In genomic region chrX:100664825-100665224, GRCm38 (mm10) we compare ENCODE assay signal across 31 mouse cellular contexts. TPM values are rescaled to one million over a fixed set of nuclear protein-coding genes. Genes with fewer than 3 reads are reported as not detected.
DNase-seq lines count a peak whose midpoint lies in the region; ATAC-seq and TF ChIP-seq lines count a peak whose summit lies in the region.
"Had no signal": no experiment of that assay in that cellular context is flagged by ENCODE, and none has a peak within 500 bp of the region (broad histone marks: within the 10 kb centered on the region; RNA-seq: fewer than 3 reads in every experiment).

No protein-coding gene starts in this region.

- TF ChIP-seq CTCF in liver, adult 2 months (IDR thresholded peaks at IDR 0.05; ENCODE audit: low read depth, low read length): no peak
- TF ChIP-seq CTCF in lung, postnatal 0 days (IDR thresholded peaks at IDR 0.05): no peak

- peaks cover 7% of the 10 kb centered on the region; the same call in 1 of the 2 replicates for H3K36me3 ChIP-seq in kidney, embryonic 14.5 days (ENCODE audit: control insufficient read depth, insufficient read depth, low read length)
- H3K36me3 ChIP-seq in liver, adult 2 months (ENCODE audit: control insufficient read depth, insufficient read depth, low read length): no peaks in the 10 kb centered on the region
- H3K36me3 ChIP-seq in liver, embryonic 12.5 days: peaks cover 50% of the 10 kb centered on the region
- H3K36me3 ChIP-seq in lung, postnatal 0 days (ENCODE audit: insufficient read depth, low read length): no peaks in the 10 kb centered on the region
- H3K36me3 ChIP-seq: embryonic facial prominence, embryonic 13.5 days; forebrain, embryonic 12.5 days had no signal

- H3K27me3 ChIP-seq in kidney, embryonic 14.5 days (ENCODE audit: control insufficient read depth, insufficient read depth, low read length): no peaks in the 10 kb centered on the region
- no peaks in the 10 kb centered on the region for H3K27me3 ChIP-seq in liver, adult 2 months (ENCODE audit: control insufficient read depth, insufficient read depth, low read length)
- no peaks in the 10 kb centered on the region for H3K27me3 ChIP-seq in liver, embryonic 12.5 days (replicated peaks)
- no peaks in the 10 kb centered on the region for H3K27me3 ChIP-seq in lung, postnatal 0 days (replicated peaks; ENCODE audit: insufficient read depth, low read length)
- H3K27me3 ChIP-seq: heart, embryonic 13.5 days had no signal

- H3K9ac ChIP-seq in kidney, embryonic 14.5 days (ENCODE audit: low read depth, low read length): no peak overlapping the region
- no peak overlapping the region for H3K9ac ChIP-seq in liver, adult 2 months (ENCODE audit: low read depth, low read length)
- no peak overlapping the region for H3K9ac ChIP-seq in liver, embryonic 12.5 days
- no peak overlapping the region for H3K9ac ChIP-seq in lung, postnatal 0 days (replicated peaks; ENCODE audit: low read depth)
- H3K9ac ChIP-seq: embryonic facial prominence, embryonic 13.5 days; forebrain, embryonic 12.5 days; heart, embryonic 13.5 days had no signal

- no peaks in the 10 kb centered on the region for H3K9me3 ChIP-seq in kidney, embryonic 14.5 days (ENCODE audit: control insufficient read depth, low read length)
- H3K9me3 ChIP-seq in liver, embryonic 12.5 days (replicated peaks): no peaks in the 10 kb centered on the region
- H3K9me3 ChIP-seq in lung, postnatal 0 days (ENCODE audit: low read length): no peaks in the 10 kb centered on the region
- H3K9me3 ChIP-seq: embryonic facial prominence, embryonic 10.5 days; embryonic facial prominence, embryonic 13.5 days; forebrain, embryonic 12.5 days; heart, embryonic 10.5 days; heart, embryonic 13.5 days had no signal

- no peak overlapping the region for H3K4me2 ChIP-seq in kidney, embryonic 14.5 days (replicated peaks; ENCODE audit: low read depth, low read length)
- H3K4me2 ChIP-seq in liver, embryonic 12.5 days: no peak overlapping the region
- H3K4me2 ChIP-seq in lung, postnatal 0 days (replicated peaks; ENCODE audit: low read depth, low read length): no peak overlapping the region
- H3K4me2 ChIP-seq: embryonic facial prominence, embryonic 13.5 days; forebrain, embryonic 12.5 days; heart, embryonic 13.5 days had no signal

- no peak overlapping the region for H3K4me3 ChIP-seq in kidney, embryonic 14.5 days (ENCODE audit: low read length)
- H3K4me3 ChIP-seq in liver, adult 2 months (ENCODE audit: insufficient read depth, low read depth, low read length): no peak overlapping the region
- H3K4me3 ChIP-seq in liver, embryonic 12.5 days: no peak overlapping the region
- H3K4me3 ChIP-seq in lung, postnatal 0 days (ENCODE audit: low read depth, low read length): no peak overlapping the region
- H3K4me3 ChIP-seq: embryonic facial prominence, embryonic 10.5 days; embryonic facial prominence, embryonic 13.5 days; erythroblast, embryonic 14.5 days; forebrain, embryonic 12.5 days; heart, adult 2 months; heart, embryonic 10.5 days; heart, embryonic 13.5 days had no signal

- H3K79me2 ChIP-seq in liver, adult 2 months (ENCODE audit: control insufficient read depth, insufficient read depth, low read length): no peaks in the 10 kb centered on the region

- TF ChIP-seq EP300 in lung, postnatal 0 days (IDR thresholded peaks at IDR 0.05): no peak

- 90% methylated on average over 2 of the region's 2 CpGs for WGBS in kidney, embryonic 14.5 days
- WGBS in liver, adult 2 months: 66% methylated on average over 2 of the region's 2 CpGs
- 84% methylated on average over 2 of the region's 2 CpGs for WGBS in liver, embryonic 12.5 days (ENCODE audit: insufficient replicate concordance)
- WGBS in lung, postnatal 0 days: 97% methylated on average over 2 of the region's 2 CpGs

- peak; percentile 6 for DNase-seq in kidney, adult 11 months
- no peak for DNase-seq in kidney, postnatal 10 days
- peak; percentile 54 for DNase-seq in kidney, adult 9 months
- DNase-seq in liver, adult 2 months (ENCODE audit: extremely low read depth, low read depth, low spot score): peak; percentile 21
- DNase-seq in lung, postnatal 0 days (ENCODE audit: low spot score): no peak
- DNase-seq: adrenal gland, adult 8-10 months; adrenal gland, postnatal 25 days; cerebellum, adult 11-12 months; cerebellum, adult 8-10 months; cerebellum, postnatal 10 days; cerebellum, postnatal 36 days; embryo, embryonic 11 days; gastrocnemius, postnatal 10 days; gastrocnemius, postnatal 36 days; heart, adult 2 months; heart, postnatal 14 days; heart, postnatal 4 days had no signal

- TF ChIP-seq POLR2A in liver, adult 2 months (IDR thresholded peaks at IDR 0.05; ENCODE audit: extremely low read depth, insufficient read depth, low read length): no peak

- no peaks in the 10 kb centered on the region for H3K4me1 ChIP-seq in kidney, embryonic 14.5 days (ENCODE audit: control insufficient read depth, insufficient read depth, low read length)
- H3K4me1 ChIP-seq in liver, adult 2 months (ENCODE audit: control insufficient read depth, insufficient read depth, low read length): no peaks in the 10 kb centered on the region
- H3K4me1 ChIP-seq in liver, embryonic 12.5 days: no peaks in the 10 kb centered on the region
- H3K4me1 ChIP-seq in lung, postnatal 0 days (ENCODE audit: insufficient read depth, low read depth, low read length): no peaks in the 10 kb centered on the region
- H3K4me1 ChIP-seq: embryonic facial prominence, embryonic 10.5 days; embryonic facial prominence, embryonic 13.5 days; forebrain, embryonic 12.5 days; heart, embryonic 10.5 days; heart, embryonic 13.5 days had no signal

- no peak overlapping the region for H3K27ac ChIP-seq in kidney, embryonic 14.5 days (ENCODE audit: low read depth, low read length)
- H3K27ac ChIP-seq in liver, adult 2 months (replicated peaks; ENCODE audit: insufficient read depth, low read depth, low read length): no peak overlapping the region
- H3K27ac ChIP-seq in liver, embryonic 12.5 days: no peak overlapping the region
- no peak overlapping the region for H3K27ac ChIP-seq in lung, postnatal 0 days (ENCODE audit: low read length)
- H3K27ac ChIP-seq: embryonic facial prominence, embryonic 10.5 days; embryonic facial prominence, embryonic 13.5 days; forebrain, embryonic 12.5 days; heart, adult 2 months; heart, embryonic 10.5 days; heart, embryonic 13.5 days had no signal

- no peak for ATAC-seq in kidney, embryonic 14.5 days (ENCODE audit: low FRiP score, low TSS enrichment)
- no peak for ATAC-seq in liver, embryonic 12.5 days
- ATAC-seq in lung, postnatal 0 days: no peak
- ATAC-seq: activated CD4-positive, CD25-positive, alpha-beta regulatory T cell, adult 4 months; forebrain, embryonic 16.5 days had no signal

RNA-seq across cellular contexts. Expression of gene Pdzd11, which starts 38.5 kb away (rescaled TPM):
- polyA plus RNA-seq in kidney, embryonic 14.5 days (2014; fragmentation: Nextera tagmentation; extraction: Ambion mirVana): 109 and 131 TPM in 2 replicates
- total RNA-seq in liver, adult 2 months (2014; rRNA removed): 18.3 and 20.0 TPM in 2 replicates
- polyA plus RNA-seq in liver, adult 2 months (2012; rRNA removed): 10.2 and 13.3 TPM in 2 replicates
- polyA plus RNA-seq in liver, embryonic 12.5 days (2016; fragmentation: Nextera tagmentation; extraction: Ambion mirVana): 67.4 and 70.5 TPM in 2 replicates
- polyA plus RNA-seq in lung, postnatal 0 days (2015; fragmentation: Nextera tagmentation; extraction: Ambion mirVana): 78.8 and 82.2 TPM in 2 replicates

RNA-seq across cellular contexts. Expression of gene Kif4, which starts 39.3 kb away (rescaled TPM):
- polyA plus RNA-seq in kidney, embryonic 14.5 days (2014; fragmentation: Nextera tagmentation; extraction: Ambion mirVana): 22.0 and 36.1 TPM in 2 replicates
- 0.37 and 0.54 TPM in 2 replicates for total RNA-seq in liver, adult 2 months (2014; rRNA removed)
- polyA plus RNA-seq in liver, adult 2 months (2012; rRNA removed): 0.02 TPM in 2 replicates
- 29.2 and 31.8 TPM in 2 replicates for polyA plus RNA-seq in liver, embryonic 12.5 days (2016; fragmentation: Nextera tagmentation; extraction: Ambion mirVana)
- polyA plus RNA-seq in lung, postnatal 0 days (2015; fragmentation: Nextera tagmentation; extraction: Ambion mirVana): 1.0 and 1.6 TPM in 2 replicates

RNA-seq across cellular contexts. Expression of gene Arr3, which starts 59.5 kb away (rescaled TPM):
- not detected in 2 replicates for polyA plus RNA-seq in kidney, embryonic 14.5 days (2014; fragmentation: Nextera tagmentation; extraction: Ambion mirVana)
- total RNA-seq in liver, adult 2 months (2014; rRNA removed): not detected in 2 replicates
- polyA plus RNA-seq in liver, adult 2 months (2012; rRNA removed): not detected in 2 replicates
- polyA plus RNA-seq in liver, embryonic 12.5 days (2016; fragmentation: Nextera tagmentation; extraction: Ambion mirVana): not detected in 2 replicates
- not detected in 2 replicates for polyA plus RNA-seq in lung, postnatal 0 days (2015; fragmentation: Nextera tagmentation; extraction: Ambion mirVana)
- total RNA-seq: adrenal gland, adult 8-10 months; adrenal gland, postnatal 25 days; ES-E14; gastrocnemius, adult 18-20 months; gastrocnemius, postnatal 10 days; gastrocnemius, postnatal 36 days; granulocyte monocyte progenitor cell, adult 5-6 weeks; heart, adult 2 months; heart, postnatal 14 days; heart, postnatal 4 days had no signal
- polyA plus RNA-seq: activated CD4-positive, CD25-positive, alpha-beta regulatory T cell, adult 4 months; embryonic facial prominence, embryonic 10.5 days; embryonic facial prominence, embryonic 13.5 days; erythroblast, embryonic 14.5 days; forebrain, embryonic 12.5 days; forebrain, embryonic 16.5 days; heart, adult 2 months; hindbrain, embryonic 11.5 days had no signal

Comparison
In these comparisons a context has a peak if more than half of its experiments do, and no peak if none do; other contexts are left out.
1. DNase-seq: peak in kidney, adult 11 months (single experiment), kidney, adult 9 months (single experiment) and liver, adult 2 months (single experiment); none in kidney, postnatal 10 days (single experiment) and lung, postnatal 0 days (single experiment).